Mouse (Mus musculus) ES-E14 (cell line): Measurements from ENCODE around the gene Pfdn4. TPM values are rescaled to one million over a fixed set of nuclear protein-coding genes. Genes with fewer than 3 reads are reported as not detected.

Source experiments
- DNase-seq: peaks from one replicate; pipeline ENCODE4 v3.0.0-alpha.2; 2013; ENCODE audit warnings: low read depth, low spot score
- H3K27ac ChIP-seq: 2 replicates; pipeline ENCODE4 v1.5.1; 2012; ENCODE audit warnings: low read depth, mild to moderate bottlenecking, low read length, moderate library complexity, mixed read lengths; ENCODE audit not compliant: poor library complexity, insufficient read depth, severe bottlenecking
- H3K36me3 ChIP-seq: 2 replicates; pipeline ENCODE4 v1.6.1; 2012; ENCODE audit warnings: mild to moderate bottlenecking, low read length, moderate library complexity, mixed read lengths; ENCODE audit not compliant: control insufficient read depth, poor library complexity, insufficient read depth, severe bottlenecking
- H3K4me1 ChIP-seq, 2 experiments: fragments of 150-350 bp in 1 of 2; sonication (generic) in 1 of 2; 2 replicates each; pipeline ENCODE4 v1.6.1; 2012; ENCODE audit warnings: low read length in 2 of 2, mild to moderate bottlenecking in 1 of 2, mixed read lengths in 1 of 2; ENCODE audit not compliant: control insufficient read depth in 2 of 2, insufficient read depth in 2 of 2, poor library complexity in 1 of 2
- H3K4me3 ChIP-seq, 2 experiments: fragments of 150-350 bp in 1 of 2; sonication (generic) in 1 of 2; 2 replicates each; pipeline ENCODE4 v1.5.1; 2012; ENCODE audit warnings: low read length in 2 of 2, low read depth in 1 of 2, mild to moderate bottlenecking in 1 of 2, mixed read lengths in 1 of 2; ENCODE audit not compliant: insufficient read depth in 1 of 2, poor library complexity in 1 of 2, severe bottlenecking in 1 of 2
- H3K9ac ChIP-seq: 2 replicates; pipeline ENCODE4 v1.6.1; 2012; ENCODE audit warnings: low read depth, mild to moderate bottlenecking, low read length, mixed read lengths; ENCODE audit not compliant: poor library complexity, insufficient read depth, severe bottlenecking
- H3K9me3 ChIP-seq: fragments of 150-350 bp; sonication (generic); 2 replicates; pipeline ENCODE4 v1.6.1; 2012; ENCODE audit warnings: low read depth, mild to moderate bottlenecking, low read length; ENCODE audit not compliant: control insufficient read depth, insufficient read depth
- CHD2 ChIP-seq: IDR thresholded peaks from 2 replicates; pipeline ENCODE4 v1.6.1; 2014; ENCODE audit warnings: mild to moderate bottlenecking, low read depth, low read length, inconsistent platforms
- HCFC1 ChIP-seq: IDR thresholded peaks from 2 replicates; pipeline ENCODE4 v1.6.1; 2012; ENCODE audit warnings: low read length, inconsistent platforms, borderline replicate concordance; ENCODE audit not compliant: insufficient read depth
- MAFK ChIP-seq: IDR thresholded peaks from 2 replicates; pipeline ENCODE4 v1.6.1; 2014; ENCODE audit warnings: mild to moderate bottlenecking, low read depth, low read length, inconsistent platforms; ENCODE audit not compliant: insufficient read depth
- ZC3H11A ChIP-seq: IDR thresholded peaks from 2 replicates; pipeline ENCODE4 v1.6.1; 2012; ENCODE audit warnings: low read depth, mild to moderate bottlenecking, inconsistent platforms, low read length, borderline replicate concordance
- ZNF384 ChIP-seq: IDR thresholded peaks from 2 replicates; pipeline ENCODE4 v1.6.1; 2012; ENCODE audit warnings: low read depth, low read length, inconsistent platforms
- in situ Hi-C, 2 experiments: fragments of 600-800 bp; cut with MboI; formaldehyde crosslinking; loops; one replicate each; pipeline ENCODE4 v1.15.1; 2025; ENCODE audit warnings: low sequenced_read_pairs in 2 of 2, inconsistent platforms in 1 of 2; ENCODE audit not compliant: unreplicated experiment in 2 of 2
- total RNA-seq: library from RNA; depleted of rRNA; stranded (reverse); fragments of 300-350 nt; gene quantifications from 2 replicates; pipeline ENCODE4 v1.2.3, GENCODE M21; 2012

Pfdn4 gene
- total RNA-seq, 1 experiment, result 72.6 TPM

- TF ChIP-seq ZNF384 (no peak), CHD2 (peak; percentile 89)
- no peaks in the 10 kb centered on the region for H3K36me3 ChIP-seq
- peak overlapping the region; percentile 96 for H3K27ac ChIP-seq
- DNase-seq, result peak; percentile 77
- H3K9me3 ChIP-seq, result no peaks in the 10 kb centered on the region
- no peak overlapping the region; the same call in 1 of the 2 replicates for H3K9ac ChIP-seq
- in situ Hi-C loops, result no loop called here
- peaks cover 15 to 29% of the 10 kb centered on the region in 2 experiments for H3K4me1 ChIP-seq
- H3K4me3 ChIP-seq, result peak overlapping the region; percentile 49 to 63
Observed at GRCm38 (mm10) chr2:170529766-170530165, 33.5 kb downstream of the Pfdn4 start.

DNA sequence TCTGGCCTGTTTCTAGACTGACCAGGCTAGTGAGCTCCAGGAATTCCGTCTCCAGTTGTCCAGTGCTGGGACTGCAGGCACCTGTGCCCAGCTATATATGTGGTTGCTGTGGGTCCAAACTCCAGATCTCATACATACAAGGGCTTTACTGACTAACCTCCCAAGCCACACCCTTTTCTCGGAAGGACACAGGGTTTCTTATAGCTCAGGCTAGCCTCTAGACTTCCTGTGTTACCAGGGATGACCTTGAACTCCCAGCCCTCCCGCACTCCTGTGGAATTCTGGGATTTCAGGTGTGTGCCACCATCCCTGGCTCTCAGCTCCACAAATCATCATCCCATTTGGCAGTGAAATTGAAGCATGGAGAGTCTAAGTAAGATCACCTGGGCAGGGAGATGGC is 34.0 kb downstream of the Pfdn4 start:
- H3K9me3 ChIP-seq, result no peaks in the 10 kb centered on the region
- no peak for DNase-seq
- peak overlapping the region; percentile 29 to 49 for H3K4me3 ChIP-seq
- H3K27ac ChIP-seq, result peak overlapping the region; percentile 96
- H3K4me1 ChIP-seq, result peaks cover 15 to 31% of the 10 kb centered on the region in 2 experiments
- H3K36me3 ChIP-seq, result no peaks in the 10 kb centered on the region
- in situ Hi-C loops, result no loop called here
- peak overlapping the region; percentile 69 for H3K9ac ChIP-seq
- no peak for TF ChIP-seq ZNF384
- no peak for TF ChIP-seq CHD2
- TF ChIP-seq HCFC1, result no peak
- no peak for TF ChIP-seq MAFK
- no peak for TF ChIP-seq ZC3H11A

DNA sequence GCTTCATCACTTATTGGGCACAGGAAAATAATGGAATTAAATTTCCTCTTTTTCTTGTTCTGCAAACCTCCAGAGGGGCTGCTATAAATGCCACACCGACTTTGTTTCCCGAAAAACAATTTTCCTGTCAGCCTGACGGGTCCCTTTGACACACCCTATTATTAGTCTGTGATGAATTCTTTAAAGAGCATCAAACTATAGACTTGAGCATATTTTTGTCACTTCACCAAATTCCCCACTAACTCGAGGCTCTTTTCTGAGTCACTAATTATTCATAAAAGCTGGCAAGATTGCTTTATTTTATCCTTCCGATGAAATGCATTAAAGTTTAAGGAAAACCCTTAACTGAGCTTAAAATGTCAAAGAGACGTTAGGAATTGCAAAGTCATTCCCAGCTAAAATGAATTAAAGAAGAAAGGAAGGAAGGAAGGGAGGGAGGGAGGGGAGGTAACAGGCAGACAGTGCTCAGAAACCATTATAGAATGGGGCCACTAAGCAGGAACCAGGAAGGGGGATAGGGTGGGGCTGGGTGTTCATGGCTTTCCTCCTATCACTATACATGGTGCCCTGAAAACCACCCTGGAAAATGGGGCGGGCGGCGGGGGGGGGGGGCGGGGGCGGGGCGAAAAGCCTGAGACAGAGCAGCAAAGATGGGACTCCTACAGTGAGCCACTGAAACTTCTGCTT is 38.0 kb downstream of the Pfdn4 start:
- no peaks in the 10 kb centered on the region for H3K9me3 ChIP-seq
- TF ChIP-seq CHD2 (no peak), MAFK (no peak), ZC3H11A (no peak), HCFC1 (no peak), ZNF384 (no peak)
- no peak overlapping the region for H3K9ac ChIP-seq
- no peak overlapping the region for H3K4me3 ChIP-seq
- in situ Hi-C loops, result no loop called here
- no peaks in the 10 kb centered on the region for H3K36me3 ChIP-seq
- DNase-seq, result no peak
- peaks cover 14 to 20% of the 10 kb centered on the region in 2 experiments for H3K4me1 ChIP-seq
- no peak overlapping the region for H3K27ac ChIP-seq

DNA sequence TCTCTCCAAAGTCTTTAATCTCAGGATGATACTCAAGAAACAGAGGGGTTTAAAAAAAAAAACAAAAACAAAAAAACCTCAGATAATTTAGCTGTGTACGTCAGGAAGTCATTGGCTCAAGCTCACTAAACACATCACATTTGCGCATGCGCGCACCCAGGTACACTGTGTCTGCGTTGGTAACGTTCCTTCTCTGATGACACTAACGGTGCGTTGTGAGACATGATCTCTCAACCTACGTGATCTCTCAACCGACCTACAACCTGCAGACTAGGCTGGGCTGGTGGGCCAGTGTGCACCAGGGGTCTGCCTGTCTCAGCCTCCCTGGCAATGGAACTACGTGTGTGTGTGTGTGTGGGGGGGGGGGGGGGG is 38.6 kb downstream of the Pfdn4 start:
- in situ Hi-C loops, result no loop called here
- H3K36me3 ChIP-seq, result no peaks in the 10 kb centered on the region
- no peak overlapping the region for H3K9ac ChIP-seq
- no peak overlapping the region for H3K27ac ChIP-seq
- no peaks in the 10 kb centered on the region for H3K9me3 ChIP-seq
- H3K4me3 ChIP-seq, result 0 out of 4 replicates have a peak overlapping the region, but pooled peaks of 1 of the 2 experiments have one; percentile 5
- DNase-seq, result no peak
- peaks cover 17 to 20% of the 10 kb centered on the region in 2 experiments for H3K4me1 ChIP-seq
- TF ChIP-seq MAFK, result no peak
- no peak for TF ChIP-seq ZC3H11A
- TF ChIP-seq HCFC1, result no peak
- no peak for TF ChIP-seq CHD2
- no peak for TF ChIP-seq ZNF384
